Mouse (Mus musculus): ENCODE results near the gene Nr6a1. TPM values are rescaled to one million over a fixed set of nuclear protein-coding genes. Genes with fewer than 3 reads are reported as not detected.

The Nr6a1 gene
- total and polyA plus RNA-seq, 3 experiments = 0.81 to 12.0 (median 7.7) TPM

DNA sequence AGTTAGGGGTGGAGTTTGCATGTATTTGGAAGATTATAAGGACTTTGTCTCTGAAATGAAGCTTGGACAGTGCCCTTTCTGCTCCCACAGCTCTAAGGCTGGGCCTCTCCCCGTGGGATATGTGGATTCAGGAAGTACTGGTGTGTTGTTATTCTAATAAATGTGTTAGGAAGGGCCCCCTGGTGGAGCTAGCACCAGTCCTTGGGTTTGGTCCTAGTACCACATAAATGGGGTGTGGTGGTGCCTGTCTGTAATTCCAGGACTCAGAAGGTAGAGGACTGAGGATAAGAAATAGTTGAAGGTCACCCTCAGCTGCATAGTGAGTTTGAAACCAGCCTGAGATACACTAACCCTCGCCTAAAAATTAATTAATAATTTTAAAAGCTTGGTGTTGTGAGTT, 45.7 kb upstream of the Nr6a1 start:
- Histone ChIP-seq H3K4me1 (ENCODE audit: insufficient read depth, low read depth, low read length) (peaks cover 7% of the 10 kb centered on the region; the same call in 1 of the 2 replicates), H3K36me3 (replicated peaks) (no peaks in the 10 kb centered on the region), H3K27me3 (ENCODE audit: insufficient read depth, low read length) (peaks cover 31% of the 10 kb centered on the region), H3K9me3 (replicated peaks) (no peaks in the 10 kb centered on the region), H3K4me3 (ENCODE audit: low read depth, low read length) (no peak overlapping the region)
- TF ChIP-seq GATA1 (IDR thresholded peaks at IDR 0.05; ENCODE audit: borderline replicate concordance, low read length) = no peak
- no peak for TF ChIP-seq GATA2 (IDR thresholded peaks at IDR 0.05; ENCODE audit: borderline replicate concordance, low read depth, low read length)
- TF ChIP-seq CTCF (IDR thresholded peaks at IDR 0.05; ENCODE audit: low read depth, low read length) = no peak
- TF ChIP-seq POLR2AphosphoS5 (IDR thresholded peaks at IDR 0.05; ENCODE audit: insufficient replicate concordance, low read depth, low read length) = no peak
- no peak for TF ChIP-seq TAL1 (conservative IDR thresholded peaks at IDR 0.05; ENCODE audit: low read depth, low read length)
- DNase-seq (ENCODE audit: low spot score) (no peak), ATAC-seq (ENCODE audit: extremely low read depth, insufficient number of reproducible peaks, low FRiP score, poor library complexity, severe bottlenecking) (no peak)

GRCm38 (mm10) chr2:38970057-38970456, 42.6 kb upstream of the Nr6a1 start:
- Histone ChIP-seq H3K9me3 (replicated peaks) (no peaks in the 10 kb centered on the region), H3K36me3 (replicated peaks) (no peaks in the 10 kb centered on the region), H3K4me3 (ENCODE audit: low read depth, low read length) (no peak overlapping the region), H3K4me1 (ENCODE audit: insufficient read depth, low read depth, low read length) (peaks cover 7% of the 10 kb centered on the region; the same call in 1 of the 2 replicates), H3K27me3 (ENCODE audit: insufficient read depth, low read length) (peaks cover 20% of the 10 kb centered on the region)
- DNase-seq (ENCODE audit: low spot score) (no peak), ATAC-seq (ENCODE audit: extremely low read depth, insufficient number of reproducible peaks, low FRiP score, poor library complexity, severe bottlenecking) (0 out of 2 replicates have a peak, but pooled peaks have one; percentile 8)
- TF ChIP-seq GATA2 (IDR thresholded peaks at IDR 0.05; ENCODE audit: borderline replicate concordance, low read depth, low read length) (no peak), CTCF (IDR thresholded peaks at IDR 0.05; ENCODE audit: low read depth, low read length) (no peak), POLR2AphosphoS5 (IDR thresholded peaks at IDR 0.05; ENCODE audit: insufficient replicate concordance, low read depth, low read length) (no peak)

GRCm38 (mm10) chr2:38969650-38970049, 42.2 kb upstream of the Nr6a1 start:
- Histone ChIP-seq H3K9me3 (replicated peaks) (no peaks in the 10 kb centered on the region), H3K4me1 (ENCODE audit: insufficient read depth, low read depth, low read length) (peaks cover 7% of the 10 kb centered on the region; the same call in 1 of the 2 replicates), H3K36me3 (replicated peaks) (no peaks in the 10 kb centered on the region), H3K4me3 (ENCODE audit: low read depth, low read length) (no peak overlapping the region), H3K27me3 (ENCODE audit: insufficient read depth, low read length) (peaks cover 23% of the 10 kb centered on the region)
- TF ChIP-seq GATA2 (IDR thresholded peaks at IDR 0.05; ENCODE audit: borderline replicate concordance, low read depth, low read length) (no peak), POLR2AphosphoS5 (IDR thresholded peaks at IDR 0.05; ENCODE audit: insufficient replicate concordance, low read depth, low read length) (no peak), GATA1 (IDR thresholded peaks at IDR 0.05; ENCODE audit: borderline replicate concordance, low read length) (no peak), TAL1 (conservative IDR thresholded peaks at IDR 0.05; ENCODE audit: low read depth, low read length) (no peak), CTCF (IDR thresholded peaks at IDR 0.05; ENCODE audit: low read depth, low read length) (no peak)
- ATAC-seq (ENCODE audit: extremely low read depth, insufficient number of reproducible peaks, low FRiP score, poor library complexity, severe bottlenecking) (no peak), DNase-seq (ENCODE audit: low spot score) (no peak)

DNA sequence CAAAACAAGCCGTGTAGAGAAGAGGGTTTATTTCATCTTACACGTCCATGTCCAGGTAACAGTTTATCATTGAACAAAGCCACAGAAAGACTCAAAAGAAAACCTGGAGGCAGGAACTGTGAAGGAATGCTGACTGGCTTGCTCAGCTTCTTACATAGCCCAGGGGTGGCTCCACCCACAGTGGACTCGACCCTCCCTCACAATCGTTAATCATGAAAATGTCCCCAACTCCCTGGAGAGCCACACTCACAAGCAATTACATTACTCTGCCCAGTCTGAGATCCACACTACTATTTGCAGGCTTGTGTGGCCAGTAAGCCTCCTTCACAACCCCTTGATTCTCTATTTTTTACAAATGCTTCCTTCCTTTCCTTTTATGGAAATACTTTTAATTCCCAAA, 36.7 kb upstream of the Nr6a1 start:
- Histone ChIP-seq H3K36me3 (replicated peaks) (no peaks in the 10 kb centered on the region), H3K4me3 (ENCODE audit: low read depth, low read length) (no peak overlapping the region), H3K9me3 (replicated peaks) (no peaks in the 10 kb centered on the region), H3K27me3 (ENCODE audit: insufficient read depth, low read length) (peaks cover 26% of the 10 kb centered on the region), H3K4me1 (ENCODE audit: insufficient read depth, low read depth, low read length) (no peaks in the 10 kb centered on the region)
- no peak for DNase-seq (ENCODE audit: low spot score)
- ATAC-seq (ENCODE audit: extremely low read depth, insufficient number of reproducible peaks, low FRiP score, poor library complexity, severe bottlenecking) = no peak
- TF ChIP-seq POLR2AphosphoS5 (IDR thresholded peaks at IDR 0.05; ENCODE audit: insufficient replicate concordance, low read depth, low read length) (no peak), GATA2 (IDR thresholded peaks at IDR 0.05; ENCODE audit: borderline replicate concordance, low read depth, low read length) (no peak), CTCF (IDR thresholded peaks at IDR 0.05; ENCODE audit: low read depth, low read length) (no peak), GATA1 (IDR thresholded peaks at IDR 0.05; ENCODE audit: borderline replicate concordance, low read length) (no peak), TAL1 (conservative IDR thresholded peaks at IDR 0.05; ENCODE audit: low read depth, low read length) (no peak)

DNA sequence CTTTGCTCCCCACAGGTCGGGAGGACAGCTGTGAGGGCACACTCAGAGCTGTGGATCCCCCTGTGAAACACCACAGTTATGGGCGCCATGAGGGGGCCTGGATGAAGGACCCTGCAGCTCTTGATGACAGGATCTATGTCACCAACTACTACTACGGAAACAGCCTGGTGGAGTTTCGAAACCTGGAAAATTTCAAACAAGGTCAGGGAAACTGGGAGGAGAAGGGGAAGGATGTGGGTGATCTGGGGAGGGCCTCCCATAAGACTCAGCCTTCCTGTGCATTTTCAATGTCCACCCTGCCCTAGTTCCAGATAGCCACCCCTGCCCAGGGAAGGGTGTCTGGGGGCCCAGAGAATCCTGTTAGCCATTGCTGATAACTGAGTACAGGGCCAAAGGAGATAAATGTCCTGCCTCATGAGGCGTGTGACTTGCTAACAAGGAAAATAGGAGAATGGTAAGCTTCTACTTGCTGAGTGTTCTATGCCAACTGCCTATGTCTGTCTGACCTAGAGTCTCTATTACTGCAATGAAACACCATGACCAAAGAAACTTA, 30.3 kb upstream of the Nr6a1 start:
- DNase-seq (ENCODE audit: low spot score) = no peak
- no peaks in the 10 kb centered on the region for H3K4me1 ChIP-seq (ENCODE audit: insufficient read depth, low read depth, low read length)
- peaks cover 25% of the 10 kb centered on the region for H3K27me3 ChIP-seq (ENCODE audit: insufficient read depth, low read length)
- TF ChIP-seq GATA2 (IDR thresholded peaks at IDR 0.05; ENCODE audit: borderline replicate concordance, low read depth, low read length) (no peak), TAL1 (conservative IDR thresholded peaks at IDR 0.05; ENCODE audit: low read depth, low read length) (no peak), GATA1 (IDR thresholded peaks at IDR 0.05; ENCODE audit: borderline replicate concordance, low read length) (no peak), CTCF (IDR thresholded peaks at IDR 0.05; ENCODE audit: low read depth, low read length) (no peak), POLR2AphosphoS5 (IDR thresholded peaks at IDR 0.05; ENCODE audit: insufficient replicate concordance, low read depth, low read length) (no peak)
- H3K4me3 ChIP-seq (ENCODE audit: low read depth, low read length) = no peak overlapping the region
- H3K36me3 ChIP-seq (replicated peaks) = no peaks in the 10 kb centered on the region
- no peak for ATAC-seq (ENCODE audit: extremely low read depth, insufficient number of reproducible peaks, low FRiP score, poor library complexity, severe bottlenecking)
- H3K9me3 ChIP-seq (replicated peaks) = no peaks in the 10 kb centered on the region

DNA sequence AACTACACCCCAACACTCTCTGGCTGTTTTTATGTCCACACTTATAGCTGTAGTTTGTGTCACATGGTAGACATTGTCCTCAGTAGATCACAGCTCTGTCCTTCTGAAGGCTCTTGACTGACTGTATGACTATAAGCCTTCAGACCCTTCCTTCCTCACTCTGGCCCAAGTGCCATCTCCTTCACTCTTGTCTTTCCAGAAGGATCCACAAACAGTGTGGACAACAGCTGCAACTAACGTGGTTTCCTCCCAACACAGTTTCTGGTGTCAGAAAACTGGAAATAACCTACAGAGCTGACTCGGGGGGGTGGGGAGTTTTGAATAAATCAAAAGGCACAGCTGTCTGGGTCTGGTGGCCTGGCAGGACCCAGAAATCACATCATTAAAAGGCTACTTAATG, 28.6 kb upstream of the Nr6a1 start:
- Histone ChIP-seq H3K4me3 (ENCODE audit: low read depth, low read length) (no peak overlapping the region), H3K9me3 (replicated peaks) (no peaks in the 10 kb centered on the region), H3K27me3 (ENCODE audit: insufficient read depth, low read length) (peaks cover 28% of the 10 kb centered on the region), H3K4me1 (ENCODE audit: insufficient read depth, low read depth, low read length) (no peaks in the 10 kb centered on the region), H3K36me3 (replicated peaks) (no peaks in the 10 kb centered on the region)
- no peak for DNase-seq (ENCODE audit: low spot score)
- no peak for ATAC-seq (ENCODE audit: extremely low read depth, insufficient number of reproducible peaks, low FRiP score, poor library complexity, severe bottlenecking)
- TF ChIP-seq CTCF (IDR thresholded peaks at IDR 0.05; ENCODE audit: low read depth, low read length) (no peak), GATA1 (IDR thresholded peaks at IDR 0.05; ENCODE audit: borderline replicate concordance, low read length) (no peak), POLR2AphosphoS5 (IDR thresholded peaks at IDR 0.05; ENCODE audit: insufficient replicate concordance, low read depth, low read length) (no peak)
